Mouse (Mus musculus) T-helper 1 cell (primary cell): ENCODE data around the gene Spata1.

Source experiments
- in situ Hi-C: fragments of 300-600 bp; cut with MboI, MseI; formaldehyde crosslinking; loops from one replicate; pipeline ENCODE4 v1.15.1; 2025; ENCODE audit warnings: high pct_unique_total_duplicates

Spata1 gene

GRCm38 (mm10) chr3:146421787-146422186 is 77.8 kb downstream of the Spata1 start:
- in situ Hi-C loops = loop anchor here (10.0 kb wide), 1 partner anchor 237 kb away; no protein-coding TSS in a partner anchor

GRCm38 (mm10) chr3:146419992-146420537 is 79.5 kb downstream of the Spata1 start:
- in situ Hi-C loops = loop anchor here (10.0 kb wide), 1 partner anchor 235 kb away; no protein-coding TSS in a partner anchor

- in situ Hi-C loops = no loop called here
Measured at GRCm38 (mm10) chr3:146419534-146419933, 80.0 kb downstream of the Spata1 start.

GRCm38 (mm10) chr3:146418901-146419300 is 80.7 kb downstream of the Spata1 start:
- in situ Hi-C loops = no loop called here

- in situ Hi-C loops = no loop called here
Measured at GRCm38 (mm10) chr3:146417873-146418272, 81.7 kb downstream of the Spata1 start.

GRCm38 (mm10) chr3:146414555-146414954 is 85.0 kb downstream of the Spata1 start:
- in situ Hi-C loops = no loop called here

GRCm38 (mm10) chr3:146413992-146414391 is 85.6 kb downstream of the Spata1 start:
- in situ Hi-C loops = no loop called here

GRCm38 (mm10) chr3:146413016-146413415 is 86.5 kb downstream of the Spata1 start:
- in situ Hi-C loops = no loop called here

- in situ Hi-C loops = no loop called here
Measured at GRCm38 (mm10) chr3:146412480-146412879, 87.1 kb downstream of the Spata1 start.

GRCm38 (mm10) chr3:146412008-146412407 is 87.5 kb downstream of the Spata1 start:
- in situ Hi-C loops = no loop called here

- in situ Hi-C loops = no loop called here
Measured at GRCm38 (mm10) chr3:146410114-146410513, 89.4 kb downstream of the Spata1 start.
